Mouse (Mus musculus): ENCODE results near the gene Nod1. TPM values are rescaled to one million over a fixed set of nuclear protein-coding genes. Genes with fewer than 3 reads are reported as not detected.

Nod1 gene
- polyA plus RNA-seq, 1 experiment from 2014 or later = 17.4 TPM

Other genes with a start within 250 kb of the Nod1 start
- 22.2 to 54.9 TPM (median 37.6 TPM) in 3 replicates for gene Znrf2, start 155.7 kb downstream of the Nod1 start, polyA plus RNA-seq (2018)
- 6.4 to 8.4 TPM (median 8.1 TPM) in 3 replicates for gene Ggct, start 20.3 kb upstream of the Nod1 start, polyA plus RNA-seq (2018)
- gene Gars, start 65.4 kb upstream of the Nod1 start, polyA plus RNA-seq (2018) = 35.4 to 62.1 TPM (median 43.9 TPM) in 3 replicates
- gene Crhr2, start 160.4 kb upstream of the Nod1 start, polyA plus RNA-seq (2018) = not detected in 3 replicates
- not detected in 3 replicates for gene Inmt, start 202.4 kb upstream of the Nod1 start, polyA plus RNA-seq (2018)
- 0.34 to 1.3 TPM (median 0.68 TPM) in 3 replicates for gene Mindy4, start 230.8 kb upstream of the Nod1 start, polyA plus RNA-seq (2018)